Mouse (Mus musculus): Measurements from ENCODE around the gene Dpf2. TPM values are rescaled to one million over a fixed set of nuclear protein-coding genes. Genes with fewer than 3 reads are reported as not detected.

The Dpf2 gene
- total and polyA plus RNA-seq, 2 experiments from 2014 or later = 56.8 to 64.5 TPM

DNA sequence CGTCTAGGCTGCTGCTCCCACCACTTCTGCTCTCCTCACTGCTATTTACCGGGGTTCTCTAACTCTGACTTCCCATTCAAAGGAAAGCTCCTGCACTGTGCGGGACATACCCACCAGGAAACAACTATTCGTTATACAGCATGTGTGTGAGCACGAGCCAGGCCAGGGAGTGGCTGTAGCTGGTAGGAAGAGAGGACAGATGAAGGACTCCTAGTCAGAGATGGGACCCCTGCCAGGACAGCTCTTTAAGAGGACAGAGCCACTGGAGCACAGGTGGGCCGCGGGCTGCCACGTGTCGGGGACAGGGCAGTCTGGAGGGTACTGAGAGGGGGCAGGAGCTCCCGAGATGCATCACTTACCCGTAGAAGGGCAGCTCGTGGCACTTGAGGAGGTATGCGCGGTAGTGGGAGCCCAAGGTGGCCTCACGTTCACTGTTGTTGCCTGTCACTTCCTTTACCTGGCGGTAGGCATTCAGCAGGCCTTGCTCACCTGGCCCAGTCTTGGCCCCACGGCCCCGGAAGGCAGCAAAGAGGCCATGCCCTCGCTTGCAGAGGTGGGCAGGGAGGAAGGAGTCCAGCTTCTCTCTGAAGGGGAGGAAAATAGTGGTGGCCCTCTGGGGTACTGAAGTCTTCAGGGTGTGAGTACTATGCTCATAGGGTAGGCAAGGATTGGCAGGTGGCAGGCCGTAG lies 48.0 kb downstream of the Dpf2 start:
- WGBS = 91% methylated on average over 20 of the region's 20 CpGs
- no peak for ATAC-seq
- TF ChIP-seq CTCF (IDR thresholded peaks at IDR 0.05; ENCODE audit: low read depth) = no peak

DNA sequence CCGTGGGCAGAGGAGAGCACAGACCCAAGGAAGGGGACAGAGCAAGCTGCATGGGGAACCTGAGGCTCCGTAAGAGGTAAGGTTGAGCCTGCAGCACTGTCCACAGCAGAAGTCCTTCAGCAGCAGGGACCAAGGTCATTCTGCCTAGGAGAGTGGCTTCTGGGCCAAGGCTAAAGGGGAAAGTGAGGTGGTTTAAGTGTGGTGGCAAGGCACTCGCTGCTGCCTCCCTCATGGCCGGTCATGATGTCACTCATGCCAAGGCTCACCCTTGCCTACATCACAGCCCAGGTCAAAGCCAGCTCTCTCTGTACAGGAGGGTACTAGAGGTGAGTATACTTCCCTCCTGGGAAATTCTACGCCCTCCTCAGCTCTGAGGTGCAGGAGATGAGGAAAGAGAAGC lies 49.0 kb downstream of the Dpf2 start:
- WGBS = 95% methylated on average over 5 of the region's 5 CpGs

More for the DNA sequence above, 48.0 kb downstream of the Dpf2 start:
- no peaks in the 10 kb centered on the region for H3K4me1 ChIP-seq (ENCODE audit: insufficient read depth)
- H3K9ac ChIP-seq = no peak overlapping the region
- H3K27me3 ChIP-seq (ENCODE audit: insufficient read depth, low read length) = no peaks in the 10 kb centered on the region
- H3K4me3 ChIP-seq (ENCODE audit: low read depth, low read length) = no peak overlapping the region
- no peaks in the 10 kb centered on the region for H3K9me3 ChIP-seq (ENCODE audit: low read length)
- DNase-seq = no peak
- H3K4me2 ChIP-seq (ENCODE audit: low read depth) = no peak overlapping the region
- H3K27ac ChIP-seq (ENCODE audit: low read depth, low read length) = no peak overlapping the region
- H3K36me3 ChIP-seq (ENCODE audit: insufficient read depth) = peaks cover 47% of the 10 kb centered on the region

DNA sequence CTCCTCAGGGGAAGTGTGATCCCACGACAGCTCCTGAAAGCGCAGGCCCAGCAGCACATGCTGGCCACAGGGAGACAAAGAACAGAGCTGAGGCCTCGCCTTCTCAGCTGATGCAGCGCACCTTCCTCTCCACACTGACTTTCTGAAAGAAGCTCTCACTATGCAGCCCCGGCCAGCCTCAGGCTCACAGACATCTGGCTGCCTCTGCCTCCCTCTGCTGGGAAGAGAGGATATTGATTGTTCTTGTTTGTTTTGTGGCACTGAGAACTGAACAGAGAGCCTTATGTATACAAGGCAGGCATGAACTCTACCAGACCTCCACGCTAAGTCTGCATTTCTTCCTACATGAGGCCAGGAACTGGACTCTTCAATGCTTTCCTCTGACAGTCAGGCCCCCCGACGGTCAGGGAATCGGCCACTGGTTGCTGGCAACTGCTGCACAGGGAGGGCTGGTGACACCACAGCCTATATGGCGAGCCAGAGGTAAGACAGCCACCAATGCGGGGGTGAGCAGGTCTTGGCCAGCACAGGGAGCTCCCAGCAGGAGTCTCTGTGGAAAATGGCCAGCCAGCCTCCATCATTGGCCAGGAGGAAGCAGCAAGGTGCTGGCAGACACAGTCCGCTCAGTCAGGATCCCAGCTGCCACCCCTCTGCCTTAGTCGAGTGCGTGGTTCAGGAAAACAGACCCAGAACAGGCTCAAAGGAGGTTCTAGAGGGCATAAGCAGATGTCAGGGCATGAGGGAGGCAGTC lies 50.3 kb downstream of the Dpf2 start:
- no peak overlapping the region for H3K4me2 ChIP-seq (ENCODE audit: low read depth)
- 97% methylated on average over 14 of the region's 14 CpGs for WGBS

More for the DNA sequence above, 49.0 kb downstream of the Dpf2 start:
- H3K9ac ChIP-seq = no peak overlapping the region
- no peak overlapping the region for H3K27ac ChIP-seq (ENCODE audit: low read depth, low read length)
- H3K9me3 ChIP-seq (ENCODE audit: low read length) = no peaks in the 10 kb centered on the region
- no peak overlapping the region for H3K4me3 ChIP-seq (ENCODE audit: low read depth, low read length)
- no peak for ATAC-seq
- no peak for DNase-seq
- H3K27me3 ChIP-seq (ENCODE audit: insufficient read depth, low read length) = no peaks in the 10 kb centered on the region
- peaks cover 38% of the 10 kb centered on the region for H3K36me3 ChIP-seq (ENCODE audit: insufficient read depth)
- no peak overlapping the region for H3K4me2 ChIP-seq (ENCODE audit: low read depth)
- H3K4me1 ChIP-seq (ENCODE audit: insufficient read depth) = no peaks in the 10 kb centered on the region
- TF ChIP-seq CTCF (IDR thresholded peaks at IDR 0.05; ENCODE audit: low read depth) = no peak

DNA sequence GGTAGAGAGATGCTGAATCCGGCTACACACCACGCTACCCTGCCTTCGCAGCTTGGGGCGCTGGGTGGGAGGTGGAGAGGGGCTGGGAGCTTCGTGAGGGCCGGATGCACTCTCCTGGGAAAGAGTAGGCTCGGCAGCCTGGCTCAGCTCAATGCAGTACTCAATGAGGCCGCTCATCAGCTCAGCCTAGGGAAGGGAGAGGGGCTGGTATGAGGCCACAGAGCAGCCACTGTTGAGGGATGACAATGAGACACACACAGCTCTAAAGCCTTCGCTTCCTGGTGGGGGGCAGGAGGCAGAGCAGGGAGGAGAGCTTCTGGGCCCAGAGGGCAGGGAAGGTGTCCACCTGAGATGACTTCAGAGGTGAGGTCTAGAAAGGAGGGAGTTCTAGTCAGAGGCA lies 56.2 kb downstream of the Dpf2 start:
- peaks cover 8% of the 10 kb centered on the region for H3K36me3 ChIP-seq (ENCODE audit: insufficient read depth)
- no peak for TF ChIP-seq CTCF (IDR thresholded peaks at IDR 0.05; ENCODE audit: low read depth)
- 82% methylated on average over 9 of the region's 9 CpGs for WGBS
- ATAC-seq (peak; percentile 29), DNase-seq (no peak)
- H3K9ac ChIP-seq = no peak overlapping the region
- no peaks in the 10 kb centered on the region for H3K27me3 ChIP-seq (ENCODE audit: insufficient read depth, low read length)
- H3K9me3 ChIP-seq (ENCODE audit: low read length) = no peaks in the 10 kb centered on the region
- H3K4me2 ChIP-seq (ENCODE audit: low read depth) = no peak overlapping the region
- no peaks in the 10 kb centered on the region for H3K4me1 ChIP-seq (ENCODE audit: insufficient read depth)
- H3K4me3 ChIP-seq (ENCODE audit: low read depth, low read length) = no peak overlapping the region
- H3K27ac ChIP-seq (ENCODE audit: low read depth, low read length) = no peak overlapping the region

More for the DNA sequence above, 50.3 kb downstream of the Dpf2 start:
- H3K36me3 ChIP-seq (ENCODE audit: insufficient read depth) = peaks cover 33% of the 10 kb centered on the region
- DNase-seq (no peak), ATAC-seq (no peak)
- H3K4me1 ChIP-seq (ENCODE audit: insufficient read depth) = no peaks in the 10 kb centered on the region
- no peaks in the 10 kb centered on the region for H3K27me3 ChIP-seq (ENCODE audit: insufficient read depth, low read length)
- H3K9ac ChIP-seq = no peak overlapping the region
- no peak overlapping the region for H3K27ac ChIP-seq (ENCODE audit: low read depth, low read length)
- TF ChIP-seq CTCF (IDR thresholded peaks at IDR 0.05; ENCODE audit: low read depth) = 0 out of 2 replicates have a peak, but pooled peaks have one; percentile 8
- H3K4me3 ChIP-seq (ENCODE audit: low read depth, low read length) = no peak overlapping the region
- H3K9me3 ChIP-seq (ENCODE audit: low read length) = no peaks in the 10 kb centered on the region

DNA sequence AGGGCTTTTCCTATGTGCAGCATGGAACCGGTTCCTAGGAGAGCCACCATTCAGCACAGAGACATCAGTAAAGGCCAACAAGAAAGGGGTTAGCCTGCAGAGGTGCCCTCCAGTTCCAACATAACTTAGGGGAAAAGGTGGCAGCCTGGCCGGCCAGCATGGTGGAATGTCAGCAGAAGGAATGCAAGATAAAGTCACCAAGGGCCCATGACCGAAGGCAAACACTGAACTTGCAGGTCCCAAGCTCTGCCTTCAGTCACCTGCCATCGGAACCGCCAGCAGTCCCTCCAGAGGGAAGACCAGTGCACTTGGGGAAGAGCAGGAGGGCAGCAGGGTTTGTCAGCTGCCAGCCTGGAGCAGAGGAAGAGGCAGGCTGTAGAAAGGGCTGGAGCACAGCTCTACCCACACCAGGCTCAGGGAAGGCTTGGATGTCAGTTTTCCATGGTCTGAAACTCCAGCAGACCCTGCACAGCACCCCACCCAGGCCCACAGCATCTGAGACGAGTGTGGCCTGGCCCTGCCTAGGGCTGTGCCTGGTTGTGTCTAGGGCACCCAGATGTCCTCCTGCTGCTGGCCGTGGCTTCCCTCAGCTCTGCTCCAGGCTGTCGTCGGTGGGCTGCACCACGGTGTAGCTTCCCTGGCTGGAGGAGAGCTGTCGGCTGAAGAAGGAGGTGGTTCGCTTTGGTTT lies 60.6 kb downstream of the Dpf2 start:
- TF ChIP-seq CTCF (IDR thresholded peaks at IDR 0.05; ENCODE audit: low read depth) = no peak
- H3K4me3 ChIP-seq (ENCODE audit: low read depth, low read length) = no peak overlapping the region
- H3K9me3 ChIP-seq (ENCODE audit: low read length) = no peaks in the 10 kb centered on the region
- 90% methylated on average over 12 of the region's 12 CpGs for WGBS
- peaks cover 16% of the 10 kb centered on the region for H3K4me1 ChIP-seq (ENCODE audit: insufficient read depth)
- H3K27me3 ChIP-seq (ENCODE audit: insufficient read depth, low read length) = no peaks in the 10 kb centered on the region
- no peak overlapping the region for H3K27ac ChIP-seq (ENCODE audit: low read depth, low read length)
- no peak overlapping the region for H3K4me2 ChIP-seq (ENCODE audit: low read depth)
- no peak for DNase-seq
- no peak for ATAC-seq
- H3K9ac ChIP-seq = no peak overlapping the region
- peaks cover 8% of the 10 kb centered on the region; the same call in 1 of the 2 replicates for H3K36me3 ChIP-seq (ENCODE audit: insufficient read depth)

DNA sequence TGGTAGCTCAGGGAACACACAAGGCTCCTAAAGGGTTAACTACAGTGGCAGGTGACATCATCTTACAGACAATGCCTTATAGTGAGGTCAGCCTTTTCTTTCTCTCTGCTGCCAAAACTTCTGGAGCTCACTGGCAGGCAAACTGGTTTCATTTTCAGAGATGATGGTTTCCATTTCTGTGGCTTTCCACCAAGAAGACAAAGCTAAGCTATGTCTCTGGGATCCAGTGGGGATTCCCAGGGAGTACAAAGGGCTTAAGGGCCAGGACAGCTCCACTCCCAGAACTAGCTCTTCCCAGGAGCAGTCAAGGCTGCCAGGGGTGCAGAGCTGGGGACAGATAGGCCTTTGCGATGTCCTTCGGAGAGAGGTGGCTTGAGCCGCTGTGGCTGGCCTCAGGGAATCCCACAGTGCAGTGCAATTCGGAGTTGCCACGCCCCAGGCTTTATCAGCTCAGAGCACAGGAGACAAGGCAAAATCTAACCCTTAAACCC lies 61.3 kb downstream of the Dpf2 start:
- DNase-seq = no peak
- H3K27me3 ChIP-seq (ENCODE audit: insufficient read depth, low read length) = no peaks in the 10 kb centered on the region
- peaks cover 19% of the 10 kb centered on the region for H3K4me1 ChIP-seq (ENCODE audit: insufficient read depth)
- no peak overlapping the region for H3K27ac ChIP-seq (ENCODE audit: low read depth, low read length)
- no peak overlapping the region for H3K4me3 ChIP-seq (ENCODE audit: low read depth, low read length)
- H3K4me2 ChIP-seq (ENCODE audit: low read depth) = no peak overlapping the region
- TF ChIP-seq CTCF (IDR thresholded peaks at IDR 0.05; ENCODE audit: low read depth) = no peak
- H3K9me3 ChIP-seq (ENCODE audit: low read length) = no peaks in the 10 kb centered on the region
- H3K9ac ChIP-seq = no peak overlapping the region
- ATAC-seq = no peak
- WGBS = 47% methylated on average over 5 of the region's 5 CpGs
- H3K36me3 ChIP-seq (ENCODE audit: insufficient read depth) = peaks cover 7% of the 10 kb centered on the region; the same call in 1 of the 2 replicates
